Mouse (Mus musculus) embryonic fibroblast, embryonic 13.5 days (primary cell): ENCODE data around the gene Nars2.

Experiments used
- CTCF ChIP-seq: IDR thresholded peaks from 2 replicates; pipeline ENCODE4 v1.5.1; 2011; ENCODE audit warnings: mild to moderate bottlenecking, control low read depth, low read length, moderate library complexity, borderline replicate concordance; ENCODE audit not compliant: insufficient read depth
- POLR2A ChIP-seq: IDR thresholded peaks from 2 replicates; pipeline ENCODE4 v1.6.1; 2011; ENCODE audit warnings: low read depth, mild to moderate bottlenecking, control low read depth, low read length, moderate library complexity

- TF ChIP-seq CTCF (no peak), POLR2A (no peak)
Observed at GRCm38 (mm10) chr7:96972138-96972904, 21.0 kb downstream of the Nars2 start.
